Mouse (Mus musculus) neural tube, embryonic 14.5 days (tissue): ENCODE measurements around the gene Eef1akmt2. TPM values are rescaled to one million over a fixed set of nuclear protein-coding genes. Genes with fewer than 3 reads are reported as not detected.

Source experiments
- ATAC-seq: fragments of 200-750 bp; cut with Nextera tagmentation; 2 replicates; pipeline ENCODE4 v1.8.0; 2017; ENCODE audit warnings: low read depth, mild to moderate bottlenecking, moderate TSS enrichment, moderate library complexity
- H3K27ac ChIP-seq: fragments of 300-500 bp; sonication (generic); 2 replicates; pipeline ENCODE4 v1.5.1; 2014; ENCODE audit warnings: low read depth, mild to moderate bottlenecking, control low read depth, low read length, moderate library complexity, mixed read lengths
- H3K27me3 ChIP-seq: fragments of 300-500 bp; sonication (generic); 2 replicates; pipeline ENCODE4 v1.6.1; 2014; ENCODE audit warnings: low read length; ENCODE audit not compliant: control insufficient read depth, insufficient read depth
- H3K36me3 ChIP-seq: fragments of 300-500 bp; sonication (generic); 2 replicates; pipeline ENCODE4 v1.6.1; 2014; ENCODE audit warnings: low read length, mixed read lengths; ENCODE audit not compliant: control insufficient read depth, insufficient read depth
- H3K4me1 ChIP-seq: fragments of 300-500 bp; sonication (generic); 2 replicates; pipeline ENCODE4 v1.6.1; 2014; ENCODE audit warnings: low read length; ENCODE audit not compliant: control insufficient read depth, insufficient read depth
- H3K4me2 ChIP-seq: fragments of 300-500 bp; sonication (generic); 2 replicates; pipeline ENCODE4 v1.6.1; 2014; ENCODE audit warnings: mild to moderate bottlenecking, low read depth, low read length, control low read depth
- H3K4me3 ChIP-seq: fragments of 300-500 bp; sonication (generic); 2 replicates; pipeline ENCODE4 v1.5.1; 2014; ENCODE audit warnings: low read depth, low read length, control low read depth, mixed read lengths
- H3K9ac ChIP-seq: fragments of 300-500 bp; sonication (generic); replicated peaks from 2 replicates; pipeline ENCODE4 v1.6.1; 2014; ENCODE audit warnings: low read depth, mild to moderate bottlenecking, control low read depth, low read length, mixed read lengths
- H3K9me3 ChIP-seq: fragments of 300-500 bp; sonication (generic); 2 replicates; pipeline ENCODE4 v1.6.1; 2016; ENCODE audit warnings: low read length; ENCODE audit not compliant: control insufficient read depth
- WGBS: fragments of 180-500 bp; shearing (Covaris S2); extraction: QIAGEN DNeasy Blood & Tissue Kit; methylation state at CpG from one replicate; pipeline ENCODE4 v1.1.7; 2014; 5-methylcytosine and 5-hydroxymethylcytosine counted together
- polyA plus RNA-seq: library from polyadenylated mRNA; unstranded; fragments of >200 nt; fragmentation: Nextera tagmentation; extraction: Ambion mirVana; gene quantifications from 2 replicates; pipeline ENCODE4 v1.2.1, GENCODE M21; 2014

Gene Eef1akmt2
- polyA plus RNA-seq, 1 experiment from 2014 or later: 97.5 TPM

GRCm38 (mm10) chr7:132808841-132809682 lies 43.4 kb downstream of the Eef1akmt2 start:
- H3K27ac ChIP-seq: peak overlapping the region; percentile 49; the same call in 1 of the 2 replicates
- H3K4me1 ChIP-seq: peaks cover 22% of the 10 kb centered on the region
- H3K36me3 ChIP-seq: no peaks in the 10 kb centered on the region
- H3K9me3 ChIP-seq: no peaks in the 10 kb centered on the region
- no peak overlapping the region for H3K9ac ChIP-seq
- 3% methylated on average over 20 of the region's 20 CpGs for WGBS
- H3K4me2 ChIP-seq: peak overlapping the region; percentile 17; the same call in 1 of the 2 replicates
- no peaks in the 10 kb centered on the region for H3K27me3 ChIP-seq
- peak; percentile 16; the same call in 1 of the 2 replicates for ATAC-seq
- H3K4me3 ChIP-seq: no peak overlapping the region

GRCm38 (mm10) chr7:132808051-132808796 lies 44.2 kb downstream of the Eef1akmt2 start:
- H3K9me3 ChIP-seq: no peaks in the 10 kb centered on the region
- H3K4me3 ChIP-seq: no peak overlapping the region
- H3K4me1 ChIP-seq: peaks cover 20% of the 10 kb centered on the region; the same call in 1 of the 2 replicates
- no peaks in the 10 kb centered on the region for H3K27me3 ChIP-seq
- H3K27ac ChIP-seq: no peak overlapping the region
- no peaks in the 10 kb centered on the region for H3K36me3 ChIP-seq
- no peak overlapping the region for H3K9ac ChIP-seq
- 38% methylated on average over 7 of the region's 7 CpGs for WGBS
- no peak overlapping the region for H3K4me2 ChIP-seq
- ATAC-seq: no peak

GRCm38 (mm10) chr7:132806926-132807857 lies 45.3 kb downstream of the Eef1akmt2 start:
- 68% methylated on average over 13 of the region's 13 CpGs for WGBS
- H3K4me1 ChIP-seq: peaks cover 20% of the 10 kb centered on the region; the same call in 1 of the 2 replicates
- H3K27me3 ChIP-seq: no peaks in the 10 kb centered on the region
- H3K4me2 ChIP-seq: no peak overlapping the region
- H3K36me3 ChIP-seq: no peaks in the 10 kb centered on the region
- no peaks in the 10 kb centered on the region for H3K9me3 ChIP-seq
- H3K27ac ChIP-seq: no peak overlapping the region
- no peak overlapping the region for H3K4me3 ChIP-seq
- ATAC-seq: no peak
- H3K9ac ChIP-seq: no peak overlapping the region

GRCm38 (mm10) chr7:132806286-132806685 lies 46.2 kb downstream of the Eef1akmt2 start:
- Histone ChIP-seq H3K27me3 (no peaks in the 10 kb centered on the region), H3K36me3 (no peaks in the 10 kb centered on the region), H3K4me3 (no peak overlapping the region), H3K4me1 (peaks cover 20% of the 10 kb centered on the region; the same call in 1 of the 2 replicates), H3K4me2 (no peak overlapping the region), H3K9ac (no peak overlapping the region), H3K27ac (no peak overlapping the region), H3K9me3 (no peaks in the 10 kb centered on the region)
- no peak for ATAC-seq
- 60% methylated on average over 5 of the region's 5 CpGs for WGBS

- no peak overlapping the region for H3K4me3 ChIP-seq
- H3K4me2 ChIP-seq: no peak overlapping the region
- no peak overlapping the region for H3K27ac ChIP-seq
- WGBS: 94% methylated on average over 5 of the region's 5 CpGs
- peaks cover 12% of the 10 kb centered on the region; the same call in 1 of the 2 replicates for H3K4me1 ChIP-seq
- no peaks in the 10 kb centered on the region for H3K9me3 ChIP-seq
- ATAC-seq: no peak
- H3K27me3 ChIP-seq: no peaks in the 10 kb centered on the region
- H3K36me3 ChIP-seq: no peaks in the 10 kb centered on the region
- no peak overlapping the region for H3K9ac ChIP-seq
These were observed 47.5 kb downstream of the Eef1akmt2 start for GRCm38 (mm10) chr7:132804951-132805350.

GRCm38 (mm10) chr7:132804461-132804860 lies 48.0 kb downstream of the Eef1akmt2 start:
- Histone ChIP-seq H3K4me3 (no peak overlapping the region), H3K9ac (no peak overlapping the region), H3K9me3 (no peaks in the 10 kb centered on the region), H3K36me3 (no peaks in the 10 kb centered on the region), H3K4me1 (peaks cover 11% of the 10 kb centered on the region; the same call in 1 of the 2 replicates), H3K27ac (no peak overlapping the region), H3K27me3 (no peaks in the 10 kb centered on the region), H3K4me2 (no peak overlapping the region)
- 85% methylated on average over 7 of the region's 7 CpGs for WGBS
- no peak for ATAC-seq

GRCm38 (mm10) chr7:132803962-132804361 lies 48.5 kb downstream of the Eef1akmt2 start:
- no peak for ATAC-seq
- Histone ChIP-seq H3K27ac (no peak overlapping the region), H3K4me2 (no peak overlapping the region), H3K27me3 (no peaks in the 10 kb centered on the region), H3K4me1 (peaks cover 9% of the 10 kb centered on the region; the same call in 1 of the 2 replicates), H3K4me3 (no peak overlapping the region), H3K36me3 (no peaks in the 10 kb centered on the region), H3K9me3 (no peaks in the 10 kb centered on the region), H3K9ac (no peak overlapping the region)
- 69% methylated on average over 3 of the region's 3 CpGs for WGBS

- no peak overlapping the region for H3K4me2 ChIP-seq
- H3K36me3 ChIP-seq: no peaks in the 10 kb centered on the region
- H3K4me3 ChIP-seq: no peak overlapping the region
- H3K9ac ChIP-seq: no peak overlapping the region
- no peaks in the 10 kb centered on the region for H3K27me3 ChIP-seq
- 90% methylated on average over 2 of the region's 2 CpGs for WGBS
- peaks cover 6% of the 10 kb centered on the region; the same call in 1 of the 2 replicates for H3K4me1 ChIP-seq
- no peak for ATAC-seq
- H3K27ac ChIP-seq: no peak overlapping the region
- H3K9me3 ChIP-seq: no peaks in the 10 kb centered on the region
These were observed 49.1 kb downstream of the Eef1akmt2 start for GRCm38 (mm10) chr7:132803336-132803735.
